Comparison of ENCODE assay signal across 8 mouse cellular contexts in genomic region chr6:4601297-4601931, GRCm38 (mm10). TPM values are rescaled to one million over a fixed set of nuclear protein-coding genes. Genes with fewer than 3 reads are reported as not detected.
DNase-seq lines count a peak whose midpoint lies in the region; ATAC-seq and TF ChIP-seq lines count a peak whose summit lies in the region.

No protein-coding gene starts in this region.

- no peak for TF ChIP-seq CTCF in left cerebral cortex, adult 2 months (IDR thresholded peaks at IDR 0.05)

- 8% methylated on average over 24 of the region's 58 CpGs for WGBS in forebrain, embryonic 11.5 days
- WGBS in stomach, embryonic 15.5 days: 6% methylated on average over 27 of the region's 58 CpGs

- H3K9ac ChIP-seq in forebrain, embryonic 11.5 days (ENCODE audit: low read length): peak overlapping the region; percentile 95
- H3K9ac ChIP-seq in stomach, embryonic 15.5 days: peak overlapping the region; percentile 96

- intact Hi-C loops in left cerebral cortex, adult 2 months (cut with DNase I): loop anchor here (2.0 to 5.0 kb wide), 3 partner anchors 54 to 296 kb away; partner anchors contain the start of genes Peg10 and Sgce

- peak; percentile 52 for ATAC-seq in forebrain, embryonic 11.5 days (replicated peaks; ENCODE audit: low FRiP score)
- peak; percentile 51 for ATAC-seq in stomach, embryonic 15.5 days (ENCODE audit: insufficient read depth, low FRiP score, low read depth)

- DNase-seq in left cerebral cortex, adult 2 months (ENCODE audit: extremely low spot score in 1 of 2, low spot score in 2 of 2): peak; percentile 19 to 31
- no peak for DNase-seq in left cerebral cortex, adult 11 months (ENCODE audit: low spot score)
- peak; percentile 72 for DNase-seq in forebrain, embryonic 11.5 days (ENCODE audit: low spot score)
- DNase-seq in heart, postnatal 4 days: peak; percentile 39
- DNase-seq in layer of hippocampus, postnatal 36 days: peak; percentile 21 to 26
- peak; percentile 48 for DNase-seq in mesoderm, embryonic 11.5 days (ENCODE audit: low read depth, low spot score)

- no peaks in the 10 kb centered on the region for H3K36me3 ChIP-seq in forebrain, embryonic 11.5 days (ENCODE audit: control insufficient read depth, insufficient read depth, low read length)
- no peaks in the 10 kb centered on the region for H3K36me3 ChIP-seq in stomach, embryonic 15.5 days

- no peaks in the 10 kb centered on the region for H3K27me3 ChIP-seq in forebrain, embryonic 11.5 days (ENCODE audit: control insufficient read depth, insufficient read depth, low read length)
- no peaks in the 10 kb centered on the region for H3K27me3 ChIP-seq in stomach, embryonic 15.5 days (replicated peaks)

- H3K4me3 ChIP-seq in left cerebral cortex, adult 2 months: peak overlapping the region; percentile 89
- H3K4me3 ChIP-seq in brown adipose tissue, adult 24 weeks (ENCODE audit: insufficient read depth, low read depth, low read length): peak overlapping the region; percentile 86
- peak overlapping the region; percentile 75 for H3K4me3 ChIP-seq in forebrain, embryonic 11.5 days (ENCODE audit: low read depth, low read length)
- peak overlapping the region; percentile 85 for H3K4me3 ChIP-seq in stomach, embryonic 15.5 days (replicated peaks)

- H3K9me3 ChIP-seq in forebrain, embryonic 11.5 days (ENCODE audit: control insufficient read depth, low read length): no peaks in the 10 kb centered on the region
- H3K9me3 ChIP-seq in stomach, embryonic 15.5 days: no peaks in the 10 kb centered on the region

- H3K4me2 ChIP-seq in forebrain, embryonic 11.5 days (ENCODE audit: low read depth, low read length, severe bottlenecking): peak overlapping the region; percentile 93
- peak overlapping the region; percentile 86 for H3K4me2 ChIP-seq in stomach, embryonic 15.5 days

- peaks cover 4% of the 10 kb centered on the region; the same call in 1 of the 2 replicates for H3K4me1 ChIP-seq in brown adipose tissue, adult 24 weeks (ENCODE audit: control insufficient read depth, insufficient read depth, insufficient read length, low read length)
- peaks cover 8% of the 10 kb centered on the region for H3K4me1 ChIP-seq in forebrain, embryonic 11.5 days (replicated peaks; ENCODE audit: control insufficient read depth, insufficient read depth, low read length)
- H3K4me1 ChIP-seq in stomach, embryonic 15.5 days: peaks cover 9% of the 10 kb centered on the region; the same call in 1 of the 2 replicates

- H3K27ac ChIP-seq in left cerebral cortex, adult 2 months: peak overlapping the region; percentile 94
- peak overlapping the region; percentile 67 for H3K27ac ChIP-seq in brown adipose tissue, adult 24 weeks (replicated peaks; ENCODE audit: low read depth, low read length)
- peak overlapping the region; percentile 89 for H3K27ac ChIP-seq in forebrain, embryonic 11.5 days (ENCODE audit: low read depth, low read length)
- peak overlapping the region; percentile 94 for H3K27ac ChIP-seq in stomach, embryonic 15.5 days

RNA-seq across cellular contexts. Expression of gene Casd1, which starts 0.8 kb away (rescaled TPM):
- total RNA-seq in left cerebral cortex, adult 2 months (2021): 10 to 100 TPM; 45.4 to 51.8 TPM
- 10.3 and 13.0 TPM in 2 replicates for polyA plus RNA-seq in brown adipose tissue, adult 24 weeks (2012; ENCODE audit: insufficient read depth, insufficient read length, missing spikeins)
- polyA plus RNA-seq in forebrain, embryonic 11.5 days (2014; fragmentation: Nextera tagmentation; extraction: Ambion mirVana): 42.1 TPM in 2 replicates
- 10 to 100 TPM; 34.5 to 34.6 TPM for total RNA-seq in heart, postnatal 4 days (2021)
- 10 to 100 TPM; 48.5 to 52.8 TPM for total RNA-seq in layer of hippocampus, postnatal 36 days (2021)
- 25.2 and 25.5 TPM in 2 replicates for polyA plus RNA-seq in stomach, embryonic 15.5 days (2015; fragmentation: Nextera tagmentation; extraction: Ambion mirVana)
